Mouse (Mus musculus): ENCODE results near the gene Mtor.

The Mtor gene

GRCm38 (mm10) chr4:148591171-148591630, 142.8 kb downstream of the Mtor start, which contains the start of gene Srm:
Srm (plus strand) TSS chr4:148591503.
- peak; percentile 63 for DNase-seq (ENCODE audit: extremely low read depth, low read depth, low spot score)

GRCm38 (mm10) chr4:148591637-148592380, 143.4 kb downstream of the Mtor start:
- DNase-seq (ENCODE audit: extremely low read depth, low read depth, low spot score): no peak

GRCm38 (mm10) chr4:148593996-148594395, 145.6 kb downstream of the Mtor start:
- no peak for DNase-seq (ENCODE audit: extremely low read depth, low read depth, low spot score)

DNA sequence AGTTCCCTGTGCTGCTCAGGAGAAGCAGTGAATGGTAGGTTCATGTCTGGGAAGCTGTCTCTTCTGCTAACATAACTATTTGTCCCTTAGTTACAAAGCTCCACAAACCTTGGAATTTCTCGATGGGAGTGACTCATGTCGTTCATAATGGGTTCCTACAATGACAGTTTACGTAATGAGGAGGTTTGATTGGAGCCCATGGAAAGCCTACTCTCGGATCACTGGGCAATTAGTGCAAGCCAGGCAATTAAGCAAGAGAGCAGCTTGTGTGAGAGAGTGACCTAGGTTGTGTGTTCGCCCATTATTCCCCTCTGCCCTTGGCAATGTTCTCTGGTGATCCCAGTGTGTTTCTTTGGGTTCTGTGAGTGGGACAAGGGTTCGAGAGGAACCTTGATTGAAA, 147.5 kb downstream of the Mtor start:
- peak; percentile 45 for DNase-seq (ENCODE audit: extremely low read depth, low read depth, low spot score)

GRCm38 (mm10) chr4:148596731-148597130, 148.3 kb downstream of the Mtor start:
- peak; percentile 93 for DNase-seq (ENCODE audit: extremely low read depth, low read depth, low spot score)

- DNase-seq (ENCODE audit: extremely low read depth, low read depth, low spot score): no peak
Measured at GRCm38 (mm10) chr4:148598826-148599225, 150.4 kb downstream of the Mtor start.

- DNase-seq (ENCODE audit: extremely low read depth, low read depth, low spot score): no peak
Measured at GRCm38 (mm10) chr4:148600316-148600715, 151.9 kb downstream of the Mtor start.

DNA sequence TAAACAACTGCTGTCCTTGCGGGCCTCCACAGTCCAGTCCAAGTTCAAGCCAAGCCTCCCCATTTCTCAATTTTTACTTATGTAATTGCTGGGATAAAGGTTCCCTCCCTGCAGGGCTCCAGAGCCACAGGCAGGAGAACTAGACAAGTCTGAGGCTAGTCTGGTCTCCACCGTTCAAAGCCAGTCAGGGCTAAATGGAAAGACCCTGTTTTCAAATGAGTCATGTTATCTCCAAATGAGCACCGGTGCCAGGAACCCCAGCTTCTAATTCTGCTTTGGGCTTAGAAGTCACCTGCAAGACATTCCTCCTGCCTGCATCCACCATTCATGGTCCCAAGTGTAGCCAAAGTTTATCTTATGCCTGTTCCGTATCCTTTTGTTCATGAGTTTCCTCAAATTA, 153.5 kb downstream of the Mtor start:
- no peak for DNase-seq (ENCODE audit: extremely low read depth, low read depth, low spot score)

DNA sequence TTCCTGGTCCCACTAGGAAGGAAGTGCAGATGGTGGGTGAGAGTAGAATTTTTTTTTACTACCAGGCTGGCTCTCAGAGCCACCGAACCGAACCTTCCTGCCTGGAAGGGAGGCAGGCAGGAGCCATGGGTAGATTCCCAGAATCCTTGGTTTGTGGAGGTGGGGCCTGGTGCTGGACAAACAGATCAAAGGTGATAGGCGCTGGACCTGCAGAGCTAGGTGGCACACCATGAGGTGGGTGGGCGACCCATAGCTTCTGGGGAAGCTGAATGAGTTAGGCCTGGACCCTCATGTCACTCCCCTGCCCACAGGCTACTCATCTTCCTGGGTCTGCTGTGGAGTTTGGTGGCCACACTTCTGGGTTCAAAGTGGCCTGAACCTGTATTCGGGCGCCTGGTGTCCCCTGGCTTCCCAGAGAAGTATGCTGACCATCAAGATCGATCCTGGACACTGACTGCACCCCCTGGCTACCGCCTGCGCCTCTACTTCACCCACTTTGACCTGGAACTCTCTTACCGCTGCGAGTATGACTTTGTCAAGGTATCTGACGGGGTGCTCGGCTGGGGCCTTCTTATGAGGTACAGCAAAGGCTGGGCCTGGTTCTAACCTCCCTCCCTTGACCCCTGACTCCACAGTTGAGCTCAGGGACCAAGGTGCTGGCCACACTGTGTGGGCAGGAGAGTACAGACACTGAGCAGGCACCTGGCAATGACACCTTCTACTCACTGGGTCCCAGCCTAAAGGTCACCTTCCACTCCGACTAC, 154.1 kb downstream of the Mtor start, which contains the start of gene Masp2:
TSS of gene Masp2 (plus strand) at position 198 of the 764 bp plus-strand sequence.
- DNase-seq (ENCODE audit: extremely low read depth, low read depth, low spot score): no peak

DNA sequence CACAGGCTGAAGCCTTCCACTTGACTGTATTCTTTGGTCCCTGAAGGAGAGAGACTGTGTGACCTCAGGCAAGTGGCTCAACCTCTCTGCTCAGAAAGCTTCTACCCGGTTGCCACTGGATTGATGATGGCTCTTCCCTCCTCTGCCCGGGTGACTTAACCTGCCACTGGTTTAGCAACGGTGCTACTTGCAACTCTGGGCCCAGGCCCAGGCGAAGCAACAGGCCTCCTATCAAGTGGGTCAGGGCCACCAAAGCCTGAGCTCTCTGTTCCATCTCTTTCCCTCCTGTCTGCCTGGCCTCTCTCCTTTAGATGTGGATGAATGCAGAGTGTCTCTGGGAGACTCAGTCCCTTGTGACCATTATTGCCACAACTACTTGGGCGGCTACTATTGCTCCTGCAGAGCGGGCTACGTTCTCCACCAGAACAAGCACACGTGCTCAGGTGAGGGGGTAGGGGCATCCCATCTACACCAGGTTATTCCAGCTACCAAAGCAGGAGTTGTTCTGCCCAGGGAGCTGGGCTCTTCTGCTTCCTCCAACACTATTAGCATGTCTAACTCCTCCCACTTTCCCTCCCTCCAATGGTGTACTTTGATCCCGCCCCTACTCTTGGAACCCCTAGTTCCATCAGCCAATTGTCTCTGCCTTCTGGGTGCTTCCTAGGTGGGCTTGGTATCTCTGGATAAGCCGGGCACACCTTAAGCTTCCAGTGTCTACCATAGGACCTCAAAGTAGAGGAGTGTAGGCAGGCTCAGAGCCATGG, 155.1 kb downstream of the Mtor start:
- no peak for DNase-seq (ENCODE audit: extremely low read depth, low read depth, low spot score)

DNA sequence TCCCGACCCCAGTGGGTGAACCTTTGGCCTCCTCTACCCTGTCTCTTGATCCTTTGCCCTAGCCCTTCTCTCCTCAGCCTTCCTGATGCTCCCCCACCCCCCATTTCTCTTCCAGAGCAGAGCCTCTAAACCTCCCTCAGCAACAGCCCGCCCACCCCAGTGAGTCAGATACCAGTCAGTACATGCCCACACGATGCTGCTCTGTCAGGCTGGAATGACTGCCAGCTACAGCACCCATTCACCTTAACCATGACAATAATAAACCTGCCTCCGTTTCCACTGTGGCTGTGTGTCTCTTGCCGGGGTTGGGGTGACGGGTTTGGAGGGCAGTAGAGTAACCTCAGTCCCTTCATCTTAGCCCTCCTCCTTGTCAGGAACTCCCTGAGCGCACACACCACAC, 155.7 kb downstream of the Mtor start:
- no peak for DNase-seq (ENCODE audit: extremely low read depth, low read depth, low spot score)

GRCm38 (mm10) chr4:148604541-148605165, 156.2 kb downstream of the Mtor start:
- DNase-seq (ENCODE audit: extremely low read depth, low read depth, low spot score): no peak

All from fat pad, adult 2 months (tissue).